Mouse (Mus musculus) CH12.LX (cell line): ENCODE data around the gene Taf12. TPM values are rescaled to one million over a fixed set of nuclear protein-coding genes. Genes with fewer than 3 reads are reported as not detected.

Experiments
- DNase-seq: peaks from one replicate; pipeline ENCODE4 v3.0.0-alpha.2; 2013; ENCODE audit errors: extremely low read depth
- H3K27ac ChIP-seq: 2 replicates; pipeline ENCODE4 v1.5.1; 2012; ENCODE audit warnings: low read depth, mild to moderate bottlenecking, control low read depth, moderate library complexity; ENCODE audit not compliant: insufficient read depth
- H3K27me3 ChIP-seq: replicated peaks from 2 replicates; pipeline ENCODE3; 2012; ENCODE audit warnings: inconsistent platforms
- H3K36me3 ChIP-seq, 2 experiments: replicated peaks in 1 of 2; 2 replicates each; pipeline versions ENCODE3 to v1.6.1; 2012; ENCODE audit warnings: inconsistent platforms in 1 of 2, low read length in 1 of 2, mild to moderate bottlenecking in 1 of 2, mixed read lengths in 1 of 2, moderate library complexity in 1 of 2; ENCODE audit not compliant: control insufficient read depth in 1 of 2, insufficient read depth in 1 of 2
- H3K4me1 ChIP-seq, 2 experiments: 2 replicates each; pipeline ENCODE4 v1.6.1; 2012; ENCODE audit warnings: inconsistent platforms in 1 of 2, moderate library complexity in 1 of 2; ENCODE audit not compliant: insufficient read depth in 2 of 2, control insufficient read depth in 1 of 2
- H3K4me2 ChIP-seq: 2 replicates; pipeline ENCODE4 v1.6.1; 2012; ENCODE audit warnings: low read depth, mild to moderate bottlenecking, control low read depth; ENCODE audit not compliant: poor library complexity, insufficient read depth, severe bottlenecking
- H3K4me3 ChIP-seq, 3 experiments: fragments of 150-350 bp in 1 of 3; sonication (generic) in 1 of 3; replicated peaks in 1 of 3; 2 replicates each; pipeline versions ENCODE3 to v1.5.1; 2011 to 2012; ENCODE audit warnings: low read depth in 2 of 3, low read length in 2 of 3, mild to moderate bottlenecking in 2 of 3, moderate library complexity in 2 of 3, control low read depth in 1 of 3, improper control_type of control experiment in 1 of 3, inconsistent platforms in 1 of 3, mixed read lengths in 1 of 3; ENCODE audit not compliant: poor library complexity in 1 of 3
- H3K79me2 ChIP-seq: replicated peaks from 2 replicates; pipeline ENCODE4 v1.6.1; 2012; ENCODE audit warnings: mild to moderate bottlenecking, moderate library complexity; ENCODE audit not compliant: control insufficient read depth, poor library complexity, insufficient read depth, severe bottlenecking; ENCODE audit errors: extremely low read depth
- H3K9ac ChIP-seq: 2 replicates; pipeline ENCODE4 v1.6.1; 2012; ENCODE audit warnings: low read depth, mild to moderate bottlenecking, control low read depth, moderate library complexity; ENCODE audit not compliant: insufficient read depth
- H3K9me3 ChIP-seq: replicated peaks from 2 replicates; pipeline ENCODE3; 2012; ENCODE audit warnings: low read length, inconsistent platforms, mixed read lengths
- BHLHE40 ChIP-seq: IDR thresholded peaks from 2 replicates; pipeline ENCODE4 v1.6.1; 2011; ENCODE audit warnings: mild to moderate bottlenecking, low read depth, low read length, improper control_type of control experiment
- CHD1 ChIP-seq: IDR thresholded peaks from 2 replicates; pipeline ENCODE4 v1.6.1; 2012; ENCODE audit warnings: low read depth, low read length, improper control_type of control experiment, inconsistent platforms
- CHD2 ChIP-seq: IDR thresholded peaks from 2 replicates; pipeline ENCODE4 v1.6.1; 2011; ENCODE audit warnings: low read length, improper control_type of control experiment
- CTCF ChIP-seq, 2 experiments: IDR thresholded peaks in 1 of 2; conservative IDR thresholded peaks in 1 of 2; 2 replicates each; pipeline ENCODE4 v1.5.1; 2011 to 2012; ENCODE audit warnings: low read depth in 2 of 2, low read length in 2 of 2, improper control_type of control experiment in 1 of 2, inconsistent platforms in 1 of 2, mild to moderate bottlenecking in 1 of 2, moderate library complexity in 1 of 2
- E2F4 ChIP-seq: IDR thresholded peaks from 2 replicates; pipeline ENCODE4 v1.6.1; 2011; ENCODE audit warnings: low read depth, low read length, improper control_type of control experiment; ENCODE audit not compliant: insufficient replicate concordance
- ELF1 ChIP-seq: IDR thresholded peaks from 2 replicates; pipeline ENCODE4 v1.6.1; 2014; ENCODE audit warnings: low read depth, mild to moderate bottlenecking, inconsistent platforms, low read length, improper control_type of control experiment
- EP300 ChIP-seq: IDR thresholded peaks from 2 replicates; pipeline ENCODE4 v1.6.1; 2011; ENCODE audit warnings: low read length, improper control_type of control experiment
- ETS1 ChIP-seq: conservative IDR thresholded peaks from 2 replicates; pipeline ENCODE4 v1.6.1; 2012; ENCODE audit warnings: low read depth, mild to moderate bottlenecking, inconsistent platforms, low read length, improper control_type of control experiment, moderate library complexity
- GABPA ChIP-seq: IDR thresholded peaks from 2 replicates; pipeline ENCODE4 v1.6.1; 2012; ENCODE audit warnings: low read depth, low read length, improper control_type of control experiment, inconsistent platforms; ENCODE audit not compliant: insufficient replicate concordance
- HCFC1 ChIP-seq: IDR thresholded peaks from 2 replicates; pipeline ENCODE4 v1.6.1; 2012; ENCODE audit warnings: low read depth, mild to moderate bottlenecking, inconsistent platforms, low read length, improper control_type of control experiment
- IRF4 ChIP-seq: IDR thresholded peaks from 2 replicates; pipeline ENCODE4 v1.6.1; 2014; ENCODE audit warnings: low read depth, mild to moderate bottlenecking, inconsistent platforms, low read length, improper control_type of control experiment
- JUN ChIP-seq: IDR thresholded peaks from 2 replicates; pipeline ENCODE4 v1.6.1; 2011; ENCODE audit warnings: low read depth, mild to moderate bottlenecking, low read length, improper control_type of control experiment, moderate library complexity; ENCODE audit not compliant: insufficient read depth
- JUND ChIP-seq: conservative IDR thresholded peaks from 2 replicates; pipeline ENCODE4 v1.6.1; 2011; ENCODE audit warnings: low read depth, low read length, improper control_type of control experiment
- KAT2A ChIP-seq: IDR thresholded peaks from 2 replicates; pipeline ENCODE4 v1.6.1; 2012; ENCODE audit warnings: low read length, improper control_type of control experiment, inconsistent platforms; ENCODE audit not compliant: insufficient replicate concordance
- MAFK ChIP-seq: IDR thresholded peaks from 2 replicates; pipeline ENCODE4 v1.6.1; 2011; ENCODE audit warnings: low read length, improper control_type of control experiment; ENCODE audit not compliant: insufficient replicate concordance
- MAX ChIP-seq: IDR thresholded peaks from 2 replicates; pipeline ENCODE4 v1.6.1; 2011; ENCODE audit warnings: low read length, improper control_type of control experiment
- MAZ ChIP-seq: IDR thresholded peaks from 2 replicates; pipeline ENCODE4 v1.6.1; 2012; ENCODE audit warnings: low read depth, mild to moderate bottlenecking, inconsistent platforms, low read length, improper control_type of control experiment, moderate library complexity
- MEF2A ChIP-seq: IDR thresholded peaks from 2 replicates; pipeline ENCODE4 v1.6.1; 2014; ENCODE audit warnings: low read depth, mild to moderate bottlenecking, inconsistent platforms, low read length, improper control_type of control experiment, borderline replicate concordance
- MXI1 ChIP-seq: IDR thresholded peaks from 2 replicates; pipeline ENCODE4 v1.6.1; 2011; ENCODE audit warnings: mild to moderate bottlenecking, low read depth, low read length, improper control_type of control experiment
- MYC ChIP-seq: IDR thresholded peaks from 2 replicates; pipeline ENCODE4 v1.6.1; 2011; ENCODE audit warnings: low read depth, mild to moderate bottlenecking, improper control_type of control experiment, low read length
- NELFE ChIP-seq: IDR thresholded peaks from 2 replicates; pipeline ENCODE4 v1.6.1; 2011; ENCODE audit warnings: low read depth, low read length, improper control_type of control experiment
- NRF1 ChIP-seq: IDR thresholded peaks from 2 replicates; pipeline ENCODE4 v1.6.1; 2014; ENCODE audit warnings: low read depth, mild to moderate bottlenecking, inconsistent platforms, low read length, improper control_type of control experiment, moderate library complexity
- PAX5 ChIP-seq: IDR thresholded peaks from 2 replicates; pipeline ENCODE4 v1.6.1; 2012; ENCODE audit warnings: low read length, inconsistent platforms, mixed read lengths
- POLR2A ChIP-seq: IDR thresholded peaks from 2 replicates; pipeline ENCODE4 v1.6.1; 2011; ENCODE audit warnings: low read depth, mild to moderate bottlenecking, improper control_type of control experiment, low read length
- POLR2AphosphoS2 ChIP-seq: IDR thresholded peaks from 2 replicates; pipeline ENCODE4 v1.6.1; 2011; ENCODE audit warnings: low read depth, low read length, improper control_type of control experiment
- RAD21 ChIP-seq: IDR thresholded peaks from 2 replicates; pipeline ENCODE4 v1.6.1; 2011; ENCODE audit warnings: low read depth, mild to moderate bottlenecking, low read length, improper control_type of control experiment, moderate library complexity
- RCOR1 ChIP-seq: conservative IDR thresholded peaks from 2 replicates; pipeline ENCODE4 v1.6.1; 2012; ENCODE audit warnings: low read depth, mild to moderate bottlenecking, inconsistent platforms, low read length, improper control_type of control experiment
- SIN3A ChIP-seq: IDR thresholded peaks from 2 replicates; pipeline ENCODE4 v1.6.1; 2012; ENCODE audit warnings: low read length, improper control_type of control experiment, inconsistent platforms
- SMC3 ChIP-seq: IDR thresholded peaks from 2 replicates; pipeline ENCODE4 v1.6.1; 2011; ENCODE audit warnings: low read depth, low read length, improper control_type of control experiment
- TBP ChIP-seq: conservative IDR thresholded peaks from 2 replicates; pipeline ENCODE4 v1.6.1; 2011; ENCODE audit warnings: low read depth, low read length, improper control_type of control experiment
- TCF12 ChIP-seq: IDR thresholded peaks from 2 replicates; pipeline ENCODE4 v1.6.1; 2014; ENCODE audit warnings: low read depth, mild to moderate bottlenecking, inconsistent platforms, low read length, improper control_type of control experiment
- UBTF ChIP-seq: IDR thresholded peaks from 2 replicates; pipeline ENCODE4 v1.6.1; 2012; ENCODE audit warnings: low read depth, mild to moderate bottlenecking, inconsistent platforms, low read length, improper control_type of control experiment, moderate library complexity
- USF1 ChIP-seq: IDR thresholded peaks from 2 replicates; pipeline ENCODE4 v1.6.1; 2014; ENCODE audit warnings: low read depth, mild to moderate bottlenecking, inconsistent platforms, low read length, improper control_type of control experiment
- USF2 ChIP-seq: conservative IDR thresholded peaks from 2 replicates; pipeline ENCODE4 v1.6.1; 2011; ENCODE audit warnings: low read depth, low read length, improper control_type of control experiment
- ZC3H11A ChIP-seq: IDR thresholded peaks from 2 replicates; pipeline ENCODE4 v1.6.1; 2012; ENCODE audit warnings: low read depth, mild to moderate bottlenecking, inconsistent platforms, low read length, improper control_type of control experiment
- ZKSCAN1 ChIP-seq: IDR thresholded peaks from 2 replicates; pipeline ENCODE4 v1.6.1; 2012; ENCODE audit warnings: low read depth, inconsistent platforms, low read length, improper control_type of control experiment, borderline replicate concordance
- ZMIZ1 ChIP-seq: IDR thresholded peaks from 2 replicates; pipeline ENCODE4 v1.6.1; 2012; ENCODE audit warnings: low read depth, mild to moderate bottlenecking, inconsistent platforms, low read length, improper control_type of control experiment
- ZNF384 ChIP-seq: IDR thresholded peaks from 2 replicates; pipeline ENCODE4 v1.6.1; 2012; ENCODE audit warnings: low read depth, low read length, improper control_type of control experiment, inconsistent platforms
- dilution Hi-C: fragments of 300-500 bp; cut with MboI; formaldehyde crosslinking; loops from 2 replicates; pipeline ENCODE4 v1.14.3; 2020; ENCODE audit warnings: low sequenced_read_pairs; ENCODE audit not compliant: extremely low pct_unique_long_range_greater_than_20kb, extremely low pct_ligation_motif_present
- in situ Hi-C: fragments of 300-500 bp; cut with MboI; formaldehyde crosslinking; loops from 3 replicates; pipeline ENCODE4 v1.14.3; 2019; ENCODE audit warnings: low sequenced_read_pairs, low pct_ligation_motif_present, low pct_unique_long_range_greater_than_20kb, mixed read lengths
- polyA plus RNA-seq: library from polyadenylated mRNA; unstranded; fragments of >175 nt; gene quantifications from 2 replicates; pipeline ENCODE4 v1.2.1, GENCODE M21; 2012; ENCODE audit warnings: low read depth; ENCODE audit not compliant: insufficient read length
- total RNA-seq, 2 experiments: library from RNA; depleted of rRNA; stranded (reverse); fragments of 300-350 nt in 1 of 2; fragments of >200 nt in 1 of 2; gene quantifications; 2 replicates each; pipeline ENCODE4 v1.2.3; 2012 to 2014

The Taf12 gene
- total and polyA plus RNA-seq, 3 experiments, result 29.8 to 74.7 (median 47.8) TPM

DNA sequence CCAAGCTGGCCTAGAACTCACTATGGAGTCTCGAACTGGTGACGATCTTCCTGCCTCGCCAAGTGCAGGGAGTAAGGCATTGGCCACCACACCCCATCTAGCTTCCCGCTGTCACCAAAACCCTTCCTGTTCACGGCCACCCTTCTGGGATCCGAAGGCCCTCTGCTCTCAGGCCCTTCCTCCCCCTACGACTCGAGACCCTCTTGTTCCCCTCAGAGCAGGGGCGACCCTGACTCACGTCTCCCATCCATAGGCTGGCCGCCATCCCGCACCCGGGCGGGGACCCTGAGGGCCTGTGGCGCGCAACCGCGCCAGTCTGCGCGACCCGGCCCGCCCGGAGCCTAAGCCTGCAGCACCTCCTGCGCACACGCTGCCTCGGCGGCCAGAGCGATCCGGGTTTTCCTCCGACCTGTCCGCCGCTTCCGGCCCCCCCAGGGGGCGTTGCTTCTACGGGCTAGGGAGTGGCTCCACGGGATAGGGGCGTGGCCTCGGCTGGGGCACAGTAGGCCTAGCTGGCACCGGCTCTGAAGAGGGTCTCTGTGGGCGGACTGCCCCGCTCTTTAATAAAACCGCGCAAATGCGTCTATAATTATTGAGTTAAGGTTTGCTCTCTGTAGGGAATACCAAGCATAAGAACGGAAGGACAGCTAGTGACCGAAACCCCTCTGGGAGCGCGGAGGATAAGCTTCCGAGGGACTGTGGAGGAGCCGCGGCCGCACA lies 55.1 kb downstream of the Taf12 start, which contains the start of gene Trnau1ap:
Trnau1ap (minus strand) TSS at position 424 of the 720 bp plus-strand sequence.
- Histone ChIP-seq H3K27ac (peak within 1 kb of the TSS; percentile 79), H3K4me1 (peaks cover 0 to 7% of the 10 kb centered on the region in 2 experiments; a peak in 2 of 4 replicates), H3K4me2 (peak within 1 kb of the TSS; percentile 98), H3K4me3 (peak within 1 kb of the TSS; percentile 62 to 82 (median 78)), H3K79me2 (peaks cover 7% of the 10 kb centered on the region), H3K27me3 (no peaks in the 10 kb centered on the region), H3K9me3 (no peaks in the 10 kb centered on the region), H3K9ac (peak within 1 kb of the TSS; percentile 71), H3K36me3 (peaks cover 39 to 60% of the 10 kb centered on the region in 2 experiments)
- dilution Hi-C loops, result no loop called here
- in situ Hi-C loops, result no loop called here
- TF ChIP-seq CTCF (conservative IDR thresholded peaks at IDR 0.05 in 1 of 2, IDR thresholded peaks at IDR 0.05 in 1 of 2; ENCODE audit: low read depth in 2 of 2, low read length in 2 of 2), result no peak
- TF ChIP-seq MAZ, result peak; percentile 97
- TF ChIP-seq JUND, result no peak
- no peak for TF ChIP-seq PAX5
- TF ChIP-seq MAX, result peak; percentile 87
- TF ChIP-seq ZMIZ1, result peak; percentile 89
- no peak for TF ChIP-seq JUN
- TF ChIP-seq ETS1, result 0 out of 2 replicates have a peak, but pooled peaks have one; percentile 18
- TF ChIP-seq NELFE, result peak; percentile 94
- peak; percentile 61 for TF ChIP-seq IRF4
- TF ChIP-seq POLR2A, result peak; percentile 97
- 0 out of 2 replicates have a peak, but pooled peaks have one; percentile 48 for TF ChIP-seq TBP
- 0 out of 2 replicates have a peak, but pooled peaks have one; percentile 35 for TF ChIP-seq BHLHE40
- peak; percentile 85 for TF ChIP-seq ELF1
- TF ChIP-seq MAFK, result no peak
- no peak for TF ChIP-seq EP300
- TF ChIP-seq E2F4, result no peak
- TF ChIP-seq TCF12, result peak; percentile 91
- peak; percentile 54 for TF ChIP-seq ZNF384
- TF ChIP-seq USF2, result no peak
- no peak for TF ChIP-seq ZKSCAN1
- TF ChIP-seq ZC3H11A, result no peak
- TF ChIP-seq MEF2A, result peak; percentile 68; the same call in 1 of the 2 replicates
- peak; percentile 44 for TF ChIP-seq CHD2
- TF ChIP-seq MYC, result peak; percentile 85
- TF ChIP-seq POLR2AphosphoS2, result peak; percentile 82
- peak; percentile 10; the same call in 1 of the 2 replicates for TF ChIP-seq SMC3
- TF ChIP-seq NRF1, result peak; percentile 76
- TF ChIP-seq HCFC1, result peak; percentile 75
- peak; percentile 95 for TF ChIP-seq MXI1
- TF ChIP-seq USF1, result no peak
- TF ChIP-seq CHD1, result no peak; the same call in 1 of the 2 replicates
- peak; percentile 93 for TF ChIP-seq UBTF
- no peak for TF ChIP-seq GABPA
- peak; percentile 74; the same call in 1 of the 2 replicates for TF ChIP-seq KAT2A
- TF ChIP-seq RCOR1, result 0 out of 2 replicates have a peak, but pooled peaks have one; percentile 5
- TF ChIP-seq RAD21, result no peak
- peak; percentile 95 for TF ChIP-seq SIN3A
- DNase-seq, result peak; percentile 94
